In the genomic region with DNA sequence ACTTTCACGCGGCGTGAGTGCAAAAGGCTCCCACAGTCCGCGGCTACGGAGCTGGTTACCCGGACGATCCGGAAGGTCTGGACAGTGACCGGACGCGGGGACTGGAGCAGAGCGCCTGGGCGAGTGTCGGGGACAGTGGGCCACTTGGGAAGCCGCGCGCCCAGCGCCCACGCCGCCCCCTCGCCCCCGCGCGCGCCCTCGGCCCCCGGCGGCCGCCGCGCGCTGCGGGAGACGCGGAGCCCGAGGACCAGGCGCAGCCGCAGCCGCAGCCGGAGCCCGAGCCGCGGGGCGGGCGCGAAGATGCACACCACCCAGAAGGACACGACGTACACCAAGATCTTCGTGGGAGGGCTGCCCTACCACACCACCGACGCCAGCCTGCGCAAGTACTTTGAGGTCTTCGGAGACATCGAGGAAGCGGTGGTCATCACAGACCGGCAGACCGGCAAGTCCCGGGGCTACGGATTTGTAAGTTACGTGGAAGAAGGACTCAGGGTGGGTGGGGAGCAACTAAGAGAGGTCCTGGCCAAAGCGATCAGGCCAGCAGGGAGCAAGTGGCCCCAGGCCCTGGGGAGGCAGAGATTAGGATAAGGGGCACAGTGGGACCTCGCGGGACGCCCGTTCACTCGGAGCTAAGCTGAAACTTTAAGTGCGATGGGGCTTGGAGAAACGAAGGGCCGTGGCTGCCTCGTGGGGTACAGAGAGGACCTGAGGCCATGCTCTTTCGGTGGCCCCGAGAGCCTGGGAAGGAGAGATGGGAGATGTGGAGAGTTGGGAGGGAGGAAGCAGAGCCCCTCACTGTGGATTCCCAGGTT, we compare ENCODE assay signal across 9 mouse cellular contexts. TPM values are rescaled to one million over a fixed set of nuclear protein-coding genes. Genes with fewer than 3 reads are reported as not detected.
DNase-seq lines count a peak whose midpoint lies in the region; ATAC-seq lines count a peak whose summit lies in the region.
"Had no signal": no experiment of that assay in that cellular context is flagged by ENCODE, and none has a peak within 500 bp of the region (broad histone marks: within the 10 kb centered on the region; RNA-seq: fewer than 3 reads in every experiment).

No protein-coding gene starts in this region.

- peak; percentile 42; the same call in 1 of the 2 replicates for ATAC-seq in frontal cortex, adult (ENCODE audit: low TSS enrichment)
- no peak for ATAC-seq in heart, embryonic 16.5 days (replicated peaks; ENCODE audit: extremely low read depth, insufficient read depth, low FRiP score)
- ATAC-seq in limb, embryonic 11.5 days (ENCODE audit: insufficient number of reproducible peaks, low FRiP score, low TSS enrichment, low read depth) = peak; percentile 79

- H3K27ac ChIP-seq in heart, embryonic 16.5 days (ENCODE audit: low read length) = peak overlapping the region; percentile 99
- no peak overlapping the region for H3K27ac ChIP-seq in limb, embryonic 11.5 days (replicated peaks; ENCODE audit: low read depth, low read length)

- H3K27me3 ChIP-seq in heart, embryonic 16.5 days (ENCODE audit: control insufficient read depth, insufficient read depth, low read length) = no peaks in the 10 kb centered on the region
- H3K27me3 ChIP-seq in limb, embryonic 11.5 days (ENCODE audit: control insufficient read depth, insufficient read depth, low read length) = no peaks in the 10 kb centered on the region

- no peak for DNase-seq in frontal cortex, postnatal 14 days (ENCODE audit: low spot score in 2 of 2)
- DNase-seq in B cell, adult 2 months = peak; percentile 21 to 37
- DNase-seq in cerebellum, postnatal 14 days = peak; percentile 63 to 64
- peak; percentile 57 for DNase-seq in limb, embryonic 11.5 days (ENCODE audit: low spot score)
- DNase-seq in neural tube, embryonic 10.5 days (ENCODE audit: extremely low spot score, low spot score) = peak; percentile 65
- peak; percentile 58 for DNase-seq in thymus, postnatal 4 days

- H3K9me3 ChIP-seq in heart, embryonic 16.5 days (replicated peaks; ENCODE audit: control insufficient read depth, low read length) = no peaks in the 10 kb centered on the region
- H3K9me3 ChIP-seq in limb, embryonic 11.5 days (ENCODE audit: control insufficient read depth, low read length) = no peaks in the 10 kb centered on the region
- H3K9me3 ChIP-seq: G1E had no signal

- no peaks in the 10 kb centered on the region for H3K4me1 ChIP-seq in heart, embryonic 16.5 days (ENCODE audit: control insufficient read depth, insufficient read depth, low read length)
- no peaks in the 10 kb centered on the region for H3K4me1 ChIP-seq in limb, embryonic 11.5 days (ENCODE audit: control insufficient read depth, insufficient read depth, low read length)

- H3K4me3 ChIP-seq in heart, embryonic 16.5 days (ENCODE audit: low read length) = peak overlapping the region; percentile 85
- peak overlapping the region; percentile 53 for H3K4me3 ChIP-seq in limb, embryonic 11.5 days (ENCODE audit: low read depth, low read length)

- H3K36me3 ChIP-seq in heart, embryonic 16.5 days (ENCODE audit: control insufficient read depth, insufficient read depth) = 0 out of 2 replicates have a peak, but pooled peaks cover 2% of the 10 kb centered on the region
- H3K36me3 ChIP-seq in limb, embryonic 11.5 days (ENCODE audit: control insufficient read depth, insufficient read depth, low read length) = no peaks in the 10 kb centered on the region
- H3K36me3 ChIP-seq: G1E had no signal

- under 1% methylated on average over 71 of the region's 73 CpGs for WGBS in heart, embryonic 16.5 days
- under 1% methylated on average over 73 of the region's 73 CpGs for WGBS in limb, embryonic 11.5 days

- H3K4me2 ChIP-seq in heart, embryonic 16.5 days (ENCODE audit: low read depth, low read length) = peak overlapping the region; percentile 78
- H3K4me2 ChIP-seq in limb, embryonic 11.5 days (ENCODE audit: low read depth, severe bottlenecking) = peak overlapping the region; percentile 95

- H3K9ac ChIP-seq in heart, embryonic 16.5 days (ENCODE audit: low read length) = peak overlapping the region; percentile 97
- peak overlapping the region; percentile 72 for H3K9ac ChIP-seq in limb, embryonic 11.5 days (ENCODE audit: low read length)

RNA-seq across cellular contexts. Expression of a gene that starts 0.7 kb away (rescaled TPM):
- 50.7 and 53.4 TPM in 2 replicates for polyA plus RNA-seq in heart, embryonic 16.5 days (2015; fragmentation: Nextera tagmentation; extraction: Ambion mirVana)
- 4.5 and 6.7 TPM in 2 replicates for polyA plus RNA-seq in limb, embryonic 11.5 days (2014; fragmentation: Nextera tagmentation; extraction: Ambion mirVana)
- polyA plus RNA-seq: G1E had no signal

Comparison
In these comparisons a context has a peak if more than half of its experiments do, and no peak if none do; other contexts are left out.
1. DNase-seq: peak in B cell, adult 2 months (2 of 2), cerebellum, postnatal 14 days (2 of 2), limb, embryonic 11.5 days (single experiment), neural tube, embryonic 10.5 days (single experiment) and thymus, postnatal 4 days (single experiment); none in frontal cortex, postnatal 14 days (0 of 2).